Mouse (Mus musculus): ENCODE data around the gene Rfk. TPM values are rescaled to one million over a fixed set of nuclear protein-coding genes. Genes with fewer than 3 reads are reported as not detected.

Rfk gene
- 13.6 TPM for polyA plus RNA-seq (2017; shearing (Covaris generic))

DNA sequence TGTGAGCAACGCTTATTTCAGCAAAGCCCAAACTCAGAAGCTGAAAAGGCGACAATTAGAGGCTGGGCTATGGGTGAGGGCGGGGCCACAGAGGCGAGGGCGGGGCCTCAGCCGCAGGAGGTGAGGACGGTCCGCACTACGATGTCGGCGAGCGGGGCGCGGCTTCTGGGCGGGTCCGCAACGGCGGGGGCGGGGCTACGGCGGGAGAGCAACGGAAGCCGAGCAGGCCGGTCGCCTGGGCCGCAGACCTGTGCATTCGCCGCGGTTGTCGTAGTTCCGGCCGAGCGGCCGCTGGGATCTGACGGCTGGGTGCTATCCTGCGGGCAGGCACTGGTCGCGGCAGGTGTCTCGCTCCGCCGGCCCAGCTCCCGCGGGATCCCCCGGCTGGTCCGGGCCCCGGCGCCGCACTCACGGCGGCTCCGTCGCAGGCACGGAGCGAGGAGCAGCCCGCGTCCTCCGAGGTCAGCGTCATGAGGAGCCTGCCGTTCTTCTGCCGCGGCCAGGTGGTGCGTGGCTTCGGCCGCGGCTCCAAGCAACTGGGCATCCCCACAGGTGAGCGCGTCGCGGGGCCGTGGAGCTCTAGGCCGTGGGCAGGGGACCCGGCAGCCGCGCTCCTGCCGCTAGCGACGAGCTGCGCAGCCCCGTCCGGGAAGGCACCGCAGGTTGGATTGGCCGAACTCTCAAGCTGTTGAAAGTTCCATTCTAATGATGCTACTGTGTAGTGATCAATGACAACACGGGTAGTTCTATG lies at the start of gene Rfk:
Gene Rfk (plus strand): TSS at position 203 of the 751 bp plus-strand sequence.

GRCm38 (mm10) chr19:17372701-17373100 lies 21.1 kb upstream of the Rfk start, which contains the start of gene Gcnt1:
TSS of gene Gcnt1 (minus strand) at chr19:17372844.

Other genes with a start within 250 kb of the Rfk start
- 4.4 TPM for gene Gcnt1, start 21.2 kb upstream of the Rfk start, polyA plus RNA-seq (2017; shearing (Covaris generic))